Mouse (Mus musculus): ENCODE data around the gene Rnf26.
"Not testable (repeated sequence)": the region's sequence is repeated elsewhere in the genome, so short reads cannot be mapped to it uniquely, and the experiment has no call there.

Gene Rnf26

GRCm38 (mm10) chr9:44124317-44124716, 11.0 kb upstream of the Rnf26 start:
- DNase-seq: no peak

DNA sequence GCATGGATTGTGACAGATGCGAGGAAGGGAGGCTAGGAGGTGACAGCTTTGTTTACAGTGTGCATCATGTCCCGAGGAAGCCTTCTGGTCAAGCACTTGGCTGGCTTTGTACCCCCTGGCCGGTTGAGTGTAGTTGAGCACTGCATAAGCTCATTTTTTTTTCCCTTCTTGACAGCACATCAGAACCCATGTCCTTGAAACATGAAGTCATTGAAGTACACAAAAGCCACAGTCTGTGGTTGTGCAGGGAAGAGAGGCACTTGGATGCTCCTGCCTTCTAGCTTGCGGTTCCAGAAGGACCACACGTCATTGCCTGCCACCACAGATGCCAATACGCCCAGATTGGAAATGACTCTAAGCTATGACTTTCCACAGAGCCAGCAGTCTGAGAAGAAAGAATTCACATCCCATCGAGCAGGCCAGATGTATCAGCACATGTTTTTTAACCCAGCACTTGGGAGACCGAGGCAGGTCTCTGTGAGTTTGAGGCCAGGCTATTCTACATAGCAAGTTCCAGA, 6.7 kb upstream of the Rnf26 start:
- DNase-seq: no peak

GRCm38 (mm10) chr9:44119011-44119410, 5.7 kb upstream of the Rnf26 start:
- DNase-seq: no peak

- no peak for DNase-seq
Measured at GRCm38 (mm10) chr9:44116182-44116581, 2.9 kb upstream of the Rnf26 start.

GRCm38 (mm10) chr9:44115599-44115998, 2.3 kb upstream of the Rnf26 start:
- DNase-seq: no peak

DNA sequence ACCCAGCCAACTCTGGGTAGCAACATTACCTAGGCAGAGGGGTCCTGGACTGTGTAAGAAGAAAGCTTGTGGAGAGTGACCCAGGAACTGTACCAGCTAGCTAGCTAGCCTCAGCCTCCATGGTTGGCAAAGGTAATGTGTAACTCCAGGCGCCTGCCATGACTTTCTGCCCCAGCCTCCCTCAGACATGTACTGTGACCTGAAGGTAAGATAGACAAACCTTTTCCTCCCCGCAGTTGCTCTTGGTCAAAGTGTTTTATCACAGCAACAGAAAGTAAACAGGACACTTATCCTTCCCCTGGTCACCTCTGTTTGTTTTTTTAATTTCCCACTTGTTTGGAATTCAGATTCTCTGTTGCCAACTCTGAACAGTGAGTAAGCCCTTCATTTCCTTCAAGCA, 1.1 kb upstream of the Rnf26 start:
- no peak for DNase-seq

DNA sequence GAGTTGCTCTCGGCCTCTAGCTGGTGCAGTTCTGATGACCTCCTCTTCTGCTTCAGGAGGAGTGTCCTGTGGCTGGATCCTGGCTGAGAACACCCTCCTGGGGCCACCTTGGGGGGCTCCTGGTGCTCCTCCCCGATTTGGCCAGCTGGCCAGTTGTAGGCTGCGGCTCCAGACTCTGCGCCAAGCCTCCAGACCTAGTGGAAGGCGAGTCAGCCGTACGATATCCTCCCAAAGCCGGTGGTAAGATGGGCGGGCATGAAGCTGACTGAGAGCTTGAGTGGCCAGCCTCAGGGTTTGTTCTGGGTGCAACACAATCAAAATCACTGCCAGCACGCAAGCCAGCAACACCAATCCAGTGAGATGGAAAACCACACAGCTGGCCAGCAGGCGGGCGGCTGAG, 1.4 kb downstream of the Rnf26 start:
- not testable (repeated sequence) for DNase-seq

DNA sequence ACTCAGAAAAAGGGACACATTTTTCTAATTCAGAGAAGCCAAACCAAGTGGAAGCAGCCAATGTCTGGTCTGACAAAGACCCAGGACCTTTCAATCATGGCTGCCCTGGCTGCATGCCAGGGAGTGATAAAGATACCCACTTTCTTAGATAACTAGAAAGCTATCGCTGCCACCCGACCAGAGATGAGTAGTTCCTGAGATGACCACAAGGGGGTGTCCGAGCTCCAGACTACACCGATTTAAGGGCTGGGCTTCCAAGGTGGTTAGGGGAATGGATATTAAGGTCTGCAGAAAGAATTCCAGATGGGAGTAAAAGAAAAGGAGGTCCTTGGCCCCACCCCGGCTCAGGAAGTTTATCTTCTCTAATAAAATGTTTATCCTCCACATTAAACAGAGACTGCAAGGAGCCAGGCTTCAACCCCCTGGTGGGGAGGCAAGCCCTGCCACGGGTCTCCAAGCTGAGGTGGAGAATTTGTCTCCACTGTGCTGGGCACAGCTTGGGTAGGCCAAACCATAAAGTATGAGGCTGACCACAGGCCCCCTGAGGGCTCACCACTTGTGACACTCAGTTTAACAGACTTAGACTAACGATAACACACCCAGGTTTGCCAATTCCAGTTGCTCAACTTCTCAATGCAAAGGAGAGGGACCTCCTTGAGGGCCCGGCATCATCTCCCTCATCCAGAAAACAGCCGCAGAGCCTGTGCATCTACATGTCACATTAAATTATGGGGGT, 3.8 kb downstream of the Rnf26 start:
- DNase-seq: peak; percentile 80

- no peak for DNase-seq
Measured at GRCm38 (mm10) chr9:44108269-44109055, 4.9 kb downstream of the Rnf26 start.

GRCm38 (mm10) chr9:44107557-44108179, 5.6 kb downstream of the Rnf26 start:
- no peak for DNase-seq

- no peak for DNase-seq
Measured at GRCm38 (mm10) chr9:44107110-44107509, 6.2 kb downstream of the Rnf26 start, which contains the start of gene C1qtnf5. TSS of gene C1qtnf5 (plus strand) at chr9:44107245.

GRCm38 (mm10) chr9:44106596-44106995, 6.7 kb downstream of the Rnf26 start:
- DNase-seq: no peak

DNA sequence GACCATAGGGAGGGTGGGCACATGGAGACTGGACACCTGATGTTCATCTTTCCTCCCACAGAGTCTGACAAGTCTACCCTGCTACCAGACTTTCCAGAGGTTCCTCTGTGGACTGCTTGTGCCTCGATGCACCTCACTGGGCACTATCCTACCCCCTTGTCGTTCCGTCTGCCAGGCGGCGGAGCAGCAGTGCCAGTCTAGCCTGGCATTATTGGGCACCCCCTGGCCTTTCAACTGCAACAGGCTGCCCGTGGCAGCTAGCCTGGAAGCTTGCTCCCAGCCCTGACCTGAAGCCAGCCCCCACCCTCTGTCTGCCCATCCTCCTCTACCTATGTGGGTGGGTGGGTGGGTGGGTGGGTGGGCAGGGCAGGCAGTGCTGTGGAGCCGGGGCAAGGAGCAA, 7.1 kb downstream of the Rnf26 start:
- DNase-seq: no peak

- DNase-seq: no peak
Measured at GRCm38 (mm10) chr9:44105781-44106180, 7.5 kb downstream of the Rnf26 start.

DNA sequence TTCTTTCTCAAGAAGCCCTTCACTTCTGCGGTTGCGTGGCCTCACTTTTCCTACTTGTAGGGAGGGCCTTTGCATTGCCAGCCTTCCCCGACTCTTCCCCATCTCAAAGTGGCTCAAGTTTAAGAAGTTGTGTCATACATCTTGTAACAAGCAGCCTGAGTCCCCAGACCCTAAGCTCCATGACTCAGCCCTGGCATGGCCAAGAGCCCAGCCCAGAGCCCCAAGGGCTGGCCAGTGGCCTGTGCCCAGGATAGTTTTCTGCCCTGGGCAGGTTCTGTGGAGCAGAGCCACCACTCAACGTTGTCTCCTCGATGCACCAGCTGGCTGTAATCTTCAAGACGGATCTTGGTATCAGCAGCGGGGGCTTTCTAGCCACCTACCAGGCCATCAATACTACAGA, 8.4 kb downstream of the Rnf26 start:
- DNase-seq: no peak

DNA sequence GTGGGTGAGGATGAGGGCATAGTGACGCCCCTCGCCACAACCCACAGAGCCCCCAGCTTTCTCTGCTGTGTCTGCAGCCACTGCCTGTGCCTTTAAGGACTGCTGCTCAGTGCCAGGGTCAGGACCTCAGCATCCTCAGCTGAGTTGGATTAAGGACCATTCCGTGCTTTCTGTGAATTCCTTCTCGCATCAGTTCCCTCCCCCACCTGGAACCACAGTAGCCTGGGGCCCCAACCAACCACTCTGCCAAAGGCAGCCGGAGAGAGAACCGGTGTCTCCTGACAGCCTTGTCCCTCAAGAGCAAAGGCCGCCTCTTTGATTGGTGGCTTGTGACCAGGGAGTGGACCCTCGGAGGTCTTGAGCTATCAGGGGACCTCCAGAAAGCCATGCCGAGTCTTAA, 11.8 kb downstream of the Rnf26 start, which contains the start of gene Mfrp:
Gene Mfrp (plus strand): TSS at position 240 of the 400 bp plus-strand sequence.
- no peak for DNase-seq

- no peak for DNase-seq
Measured at GRCm38 (mm10) chr9:44096536-44096935, 16.8 kb downstream of the Rnf26 start.

DNA sequence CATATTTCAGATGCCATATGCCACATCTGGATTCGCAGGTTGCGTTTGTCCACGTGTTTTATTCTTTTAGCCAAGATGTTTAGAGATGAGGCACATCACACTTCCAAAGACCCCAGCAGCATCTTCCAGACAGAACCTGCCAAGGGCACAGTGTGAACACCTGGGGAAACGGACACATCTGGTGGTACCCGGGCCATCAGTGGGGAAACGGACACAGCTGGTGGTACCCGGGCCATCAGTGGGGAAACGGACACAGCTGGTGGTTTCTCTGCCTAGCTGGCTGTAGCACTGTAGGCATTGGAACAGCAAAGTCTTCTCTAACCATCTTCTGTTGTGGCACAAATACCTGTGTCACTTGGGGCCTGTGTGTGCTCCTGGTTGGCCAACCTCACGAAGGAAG, 17.5 kb downstream of the Rnf26 start:
- DNase-seq: no peak

- DNase-seq: no peak
Measured at GRCm38 (mm10) chr9:44094737-44095136, 18.6 kb downstream of the Rnf26 start.

DNA sequence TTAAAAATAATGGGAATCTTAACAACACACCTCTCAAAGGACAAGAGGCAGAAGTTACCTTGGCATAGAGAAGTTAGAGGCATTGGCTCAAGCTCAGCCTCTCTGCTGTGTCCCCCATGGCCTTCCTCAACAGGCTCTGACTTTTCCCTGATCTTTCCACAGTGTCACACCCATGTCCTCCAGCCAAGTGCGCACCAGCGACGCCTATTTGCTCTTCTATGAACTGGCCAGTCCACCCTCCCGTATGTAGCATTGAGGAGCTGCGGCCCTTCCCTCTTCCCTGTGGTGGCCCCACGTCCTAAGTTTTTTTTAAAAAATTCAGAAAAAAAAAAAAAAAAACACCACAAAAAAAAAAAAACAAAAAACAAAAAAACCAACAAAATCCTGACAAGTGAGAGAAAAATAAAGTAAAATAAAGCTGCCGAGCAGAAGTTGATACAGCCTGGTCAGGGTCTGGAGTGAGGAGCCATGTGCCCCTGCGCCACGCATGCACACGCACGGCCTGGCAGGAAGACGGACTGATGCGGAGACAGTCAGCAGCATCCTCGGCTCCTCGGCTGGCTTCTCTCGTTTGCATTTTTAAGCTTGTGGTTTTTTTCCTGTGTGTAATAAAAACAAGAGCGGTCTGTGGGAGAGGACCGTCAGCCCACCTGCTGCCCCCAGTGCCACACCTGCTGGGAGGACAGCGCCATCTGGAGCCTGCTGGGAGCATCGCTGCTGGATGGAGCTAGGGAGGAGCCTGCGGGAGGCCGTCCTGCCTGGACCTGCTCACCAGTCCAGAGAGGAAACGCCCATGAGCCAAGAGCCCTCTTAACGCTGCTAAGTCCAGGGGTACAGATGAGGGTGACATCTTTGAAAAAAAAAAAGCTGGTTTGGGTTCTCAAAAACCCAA, 19.5 kb downstream of the Rnf26 start:
- peak; percentile 86 for DNase-seq

GRCm38 (mm10) chr9:44088877-44089608, 24.3 kb downstream of the Rnf26 start:
- DNase-seq: no peak
